Mouse (Mus musculus): ENCODE measurements around the gene Tmem169. TPM values are rescaled to one million over a fixed set of nuclear protein-coding genes. Genes with fewer than 3 reads are reported as not detected.

Tmem169 gene
- polyA plus RNA-seq, 1 experiment from 2014 or later: 5.6 TPM

DNA sequence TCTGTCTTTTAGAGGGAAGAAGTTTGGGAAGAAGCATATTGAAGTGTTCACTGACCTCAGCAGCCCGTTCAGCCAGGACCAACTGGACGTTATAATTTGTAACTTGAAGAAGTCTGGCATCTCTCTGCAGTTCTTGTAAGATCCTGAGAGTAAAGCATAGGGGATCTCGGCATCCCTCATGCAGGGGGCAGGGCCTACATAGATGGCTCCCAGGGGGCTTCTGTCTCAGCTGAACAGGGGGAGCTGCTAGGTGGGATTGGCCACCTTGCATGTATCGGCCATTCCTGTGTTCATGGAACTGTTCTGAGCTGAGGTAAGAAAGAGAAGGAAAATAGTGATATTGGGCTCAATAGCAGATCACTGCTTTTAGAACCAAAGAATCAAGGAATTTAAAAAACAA, 31.3 kb downstream of the Tmem169 start:
- Histone ChIP-seq H3K27ac (replicated peaks) (no peak overlapping the region), H3K4me3 (no peak overlapping the region), H3K36me3 (peaks cover 78% of the 10 kb centered on the region), H3K9me3 (replicated peaks) (no peaks in the 10 kb centered on the region), H3K27me3 (ENCODE audit: low read depth, poor library complexity, severe bottlenecking) (no peaks in the 10 kb centered on the region), H3K4me1 (no peaks in the 10 kb centered on the region)
- WGBS: 86% methylated on average over 4 of the region's 4 CpGs
- no peak for DNase-seq (ENCODE audit: low spot score)

GRCm38 (mm10) chr1:72316409-72316808, 32.2 kb downstream of the Tmem169 start:
- WGBS: 79% methylated on average over 8 of the region's 8 CpGs
- Histone ChIP-seq H3K9me3 (replicated peaks) (no peaks in the 10 kb centered on the region), H3K4me1 (no peaks in the 10 kb centered on the region), H3K4me3 (no peak overlapping the region), H3K27ac (replicated peaks) (no peak overlapping the region), H3K27me3 (ENCODE audit: low read depth, poor library complexity, severe bottlenecking) (no peaks in the 10 kb centered on the region), H3K36me3 (peaks cover 83% of the 10 kb centered on the region)
- no peak for DNase-seq (ENCODE audit: low spot score)

DNA sequence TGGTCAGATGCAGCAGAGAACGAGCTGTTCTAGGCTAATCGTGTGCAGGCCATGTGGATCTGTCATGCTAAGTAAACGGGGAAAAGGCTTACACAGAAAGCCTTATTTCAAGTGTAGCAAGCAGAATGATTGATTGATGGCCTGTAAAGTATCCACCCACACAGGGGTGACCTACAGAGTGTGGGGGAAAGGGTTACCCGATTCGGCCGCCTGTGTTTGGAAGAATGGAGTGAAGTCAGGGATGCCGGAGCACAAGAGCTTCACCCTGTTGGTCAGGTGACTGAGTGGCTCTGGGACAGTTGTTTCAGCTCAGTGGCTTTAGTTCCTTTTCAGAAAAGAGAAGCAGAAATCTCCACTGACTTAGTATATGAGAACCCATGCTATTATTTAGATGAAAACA, 32.7 kb downstream of the Tmem169 start:
- Histone ChIP-seq H3K4me1 (no peaks in the 10 kb centered on the region), H3K36me3 (peaks cover 81% of the 10 kb centered on the region), H3K27me3 (ENCODE audit: low read depth, poor library complexity, severe bottlenecking) (no peaks in the 10 kb centered on the region), H3K9me3 (replicated peaks) (no peaks in the 10 kb centered on the region), H3K4me3 (no peak overlapping the region), H3K27ac (replicated peaks) (no peak overlapping the region)
- DNase-seq (ENCODE audit: low spot score): no peak
- 88% methylated on average over 7 of the region's 7 CpGs for WGBS

GRCm38 (mm10) chr1:72320759-72321158, 36.6 kb downstream of the Tmem169 start:
- H3K4me3 ChIP-seq: no peak overlapping the region
- DNase-seq (ENCODE audit: low spot score): no peak
- H3K27me3 ChIP-seq (ENCODE audit: low read depth, poor library complexity, severe bottlenecking): no peaks in the 10 kb centered on the region
- 94% methylated on average over 5 of the region's 5 CpGs for WGBS
- 0 out of 2 replicates have a peak, but pooled peaks cover 4% of the 10 kb centered on the region for H3K4me1 ChIP-seq
- H3K9me3 ChIP-seq (replicated peaks): no peaks in the 10 kb centered on the region
- no peak overlapping the region for H3K27ac ChIP-seq (replicated peaks)
- H3K36me3 ChIP-seq: peaks cover 90% of the 10 kb centered on the region

GRCm38 (mm10) chr1:72323248-72323647, 39.1 kb downstream of the Tmem169 start:
- WGBS: 97% methylated on average over 4 of the region's 4 CpGs
- no peak for DNase-seq (ENCODE audit: low spot score)
- 0 out of 2 replicates have a peak, but pooled peaks cover 4% of the 10 kb centered on the region for H3K4me1 ChIP-seq
- H3K27ac ChIP-seq (replicated peaks): no peak overlapping the region
- H3K27me3 ChIP-seq (ENCODE audit: low read depth, poor library complexity, severe bottlenecking): no peaks in the 10 kb centered on the region
- no peak overlapping the region for H3K4me3 ChIP-seq
- peaks cover 91% of the 10 kb centered on the region for H3K36me3 ChIP-seq
- H3K9me3 ChIP-seq (replicated peaks): no peaks in the 10 kb centered on the region

DNA sequence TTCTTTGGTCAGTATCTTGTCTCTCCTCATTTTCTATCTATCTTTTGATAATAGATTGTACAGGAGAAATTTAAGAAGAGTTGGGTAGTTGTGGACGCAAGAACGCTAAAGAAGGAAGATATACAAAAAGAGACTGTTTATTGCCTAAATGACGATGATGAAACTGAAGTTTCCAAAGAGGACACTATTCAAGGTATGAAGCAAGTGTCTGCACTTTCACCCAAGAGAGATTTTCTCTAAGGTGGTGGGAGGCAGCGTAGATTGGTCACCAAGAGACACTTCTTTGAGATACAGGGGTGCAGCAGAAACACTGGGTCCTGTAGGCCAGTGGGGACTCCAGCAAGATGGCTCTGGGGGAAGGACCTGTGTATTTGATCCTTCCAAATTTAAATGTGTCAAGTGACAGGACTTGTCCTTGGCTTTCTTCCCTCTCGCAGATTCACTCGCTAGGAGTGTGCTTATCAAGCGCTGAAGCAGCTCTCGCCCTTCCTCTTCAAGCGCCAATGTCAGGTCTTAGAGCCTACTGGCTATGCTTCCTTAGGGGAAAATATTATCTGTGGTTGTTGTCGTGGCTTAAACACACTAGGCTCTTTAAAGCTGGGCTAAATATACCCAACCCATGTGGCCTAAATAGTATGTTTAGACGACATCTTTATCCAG, 42.1 kb downstream of the Tmem169 start:
- H3K36me3 ChIP-seq: peaks cover 88% of the 10 kb centered on the region
- no peak overlapping the region for H3K27ac ChIP-seq (replicated peaks)
- 0 out of 2 replicates have a peak, but pooled peaks cover 4% of the 10 kb centered on the region for H3K4me1 ChIP-seq
- DNase-seq (ENCODE audit: low spot score): no peak
- 95% methylated on average over 11 of the region's 11 CpGs for WGBS
- H3K9me3 ChIP-seq (replicated peaks): no peaks in the 10 kb centered on the region
- H3K4me3 ChIP-seq: no peak overlapping the region
- no peaks in the 10 kb centered on the region for H3K27me3 ChIP-seq (ENCODE audit: low read depth, poor library complexity, severe bottlenecking)

DNA sequence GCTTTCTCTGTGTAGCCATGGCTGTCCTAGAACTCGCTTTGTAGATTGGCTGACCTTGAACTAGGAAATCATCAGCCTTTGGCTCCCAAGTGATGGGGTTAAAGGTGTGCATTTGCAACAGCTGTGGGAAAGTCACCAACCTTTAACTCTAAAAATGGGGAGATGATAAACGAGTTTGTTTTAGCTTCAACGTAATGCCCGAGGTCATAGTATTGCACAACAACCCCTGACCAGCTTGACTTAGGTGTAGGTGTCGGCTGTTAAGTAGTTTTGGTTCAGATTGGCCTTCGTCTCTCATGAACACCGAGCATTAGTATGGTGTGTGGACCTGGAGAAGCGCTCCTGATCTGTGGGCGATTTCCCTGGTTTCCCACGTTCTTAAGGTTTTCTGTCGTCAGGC, 50.6 kb downstream of the Tmem169 start:
- no peak overlapping the region for H3K27ac ChIP-seq (replicated peaks)
- no peak for DNase-seq (ENCODE audit: low spot score)
- H3K36me3 ChIP-seq: peaks cover 70% of the 10 kb centered on the region
- no peak overlapping the region for H3K4me3 ChIP-seq
- H3K4me1 ChIP-seq: no peaks in the 10 kb centered on the region
- H3K27me3 ChIP-seq (ENCODE audit: low read depth, poor library complexity, severe bottlenecking): no peaks in the 10 kb centered on the region
- H3K9me3 ChIP-seq (replicated peaks): no peaks in the 10 kb centered on the region
- 94% methylated on average over 11 of the region's 11 CpGs for WGBS

DNA sequence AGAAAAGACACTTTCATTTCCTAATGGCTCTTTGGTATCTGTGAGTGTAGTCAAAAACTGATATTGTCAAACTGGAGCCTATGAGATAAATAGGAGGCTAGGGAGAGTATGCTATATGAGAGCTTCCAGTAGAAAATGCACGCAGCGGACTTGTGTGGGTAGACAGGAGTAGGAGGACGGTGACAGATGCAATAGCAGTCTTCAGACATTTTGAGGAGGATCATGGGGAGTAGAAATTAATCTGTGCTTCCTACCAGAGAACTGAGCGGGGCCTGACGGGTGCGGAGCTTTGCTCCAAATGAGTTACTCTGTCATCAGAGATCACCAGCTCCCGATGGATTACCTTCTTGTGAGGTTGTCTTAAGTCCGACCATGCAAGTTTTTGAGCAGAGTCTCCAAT, 52.6 kb downstream of the Tmem169 start:
- no peak overlapping the region for H3K4me3 ChIP-seq
- no peaks in the 10 kb centered on the region for H3K4me1 ChIP-seq
- 95% methylated on average over 8 of the region's 8 CpGs for WGBS
- H3K9me3 ChIP-seq (replicated peaks): no peaks in the 10 kb centered on the region
- DNase-seq (ENCODE audit: low spot score): no peak
- H3K36me3 ChIP-seq: peaks cover 68% of the 10 kb centered on the region
- H3K27me3 ChIP-seq (ENCODE audit: low read depth, poor library complexity, severe bottlenecking): no peaks in the 10 kb centered on the region
- no peak overlapping the region for H3K27ac ChIP-seq (replicated peaks)

DNA sequence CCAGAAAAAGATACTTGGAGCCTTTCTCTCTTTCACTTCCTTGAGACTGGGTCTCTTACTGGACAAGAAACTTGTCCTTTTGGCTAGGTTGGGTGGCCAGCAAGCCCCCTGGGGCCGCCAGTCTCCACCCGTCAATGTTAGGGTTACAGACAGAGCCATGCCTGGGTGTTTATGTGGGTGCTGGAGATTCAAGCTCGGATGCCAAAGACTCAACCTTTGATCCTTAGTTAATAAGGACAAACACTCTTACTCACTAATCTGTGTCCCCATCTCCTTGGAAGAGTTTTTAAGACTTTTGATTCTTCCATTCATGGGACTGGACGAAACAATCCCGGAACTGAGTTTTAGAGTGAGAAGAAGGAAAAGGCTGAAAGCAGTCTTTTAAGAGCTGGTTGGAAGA, 54.2 kb downstream of the Tmem169 start:
- Histone ChIP-seq H3K27me3 (ENCODE audit: low read depth, poor library complexity, severe bottlenecking) (no peaks in the 10 kb centered on the region), H3K4me3 (no peak overlapping the region), H3K9me3 (replicated peaks) (no peaks in the 10 kb centered on the region), H3K36me3 (peaks cover 68% of the 10 kb centered on the region), H3K27ac (replicated peaks) (no peak overlapping the region), H3K4me1 (no peaks in the 10 kb centered on the region)
- 96% methylated on average over 5 of the region's 5 CpGs for WGBS
- DNase-seq (ENCODE audit: low spot score): no peak

GRCm38 (mm10) chr1:72347873-72348272, 63.7 kb downstream of the Tmem169 start:
- H3K27ac ChIP-seq (replicated peaks): no peak overlapping the region
- H3K27me3 ChIP-seq (ENCODE audit: low read depth, poor library complexity, severe bottlenecking): no peaks in the 10 kb centered on the region
- 81% methylated on average over 6 of the region's 6 CpGs for WGBS
- H3K4me1 ChIP-seq: no peaks in the 10 kb centered on the region
- no peak overlapping the region for H3K4me3 ChIP-seq
- DNase-seq (ENCODE audit: low spot score): no peak
- H3K36me3 ChIP-seq: peaks cover 80% of the 10 kb centered on the region
- H3K9me3 ChIP-seq (replicated peaks): no peaks in the 10 kb centered on the region

Other genes with a start within 250 kb of the Tmem169 start
- 5.0 and 7.6 TPM in 2 replicates for gene Mreg, start 72.1 kb upstream of the Tmem169 start, polyA plus RNA-seq (2016; fragmentation: Nextera tagmentation; extraction: Ambion mirVana)
- 17.8 and 18.2 TPM in 2 replicates for gene Pecr, start 55 bp upstream of the Tmem169 start, polyA plus RNA-seq (2016; fragmentation: Nextera tagmentation; extraction: Ambion mirVana)
- 46.6 and 48.7 TPM in 2 replicates for gene Xrcc5, start 23.1 kb downstream of the Tmem169 start, polyA plus RNA-seq (2016; fragmentation: Nextera tagmentation; extraction: Ambion mirVana)

Measured in midbrain, embryonic 10.5 days (tissue).